Mouse (Mus musculus) left cerebral cortex, postnatal 14 days (tissue): ENCODE data around the gene Thada. TPM values are rescaled to one million over a fixed set of nuclear protein-coding genes. Genes with fewer than 3 reads are reported as not detected.

ENCODE experiments used
- DNase-seq, 2 experiments: peaks; one replicate each; pipeline ENCODE4 v3.0.0; 2021 to 2022; ENCODE audit warnings: low spot score in 2 of 2, mixed read lengths in 1 of 2
- intact Hi-C: fragments of 180-260 bp; cut with DNase I; formaldehyde crosslinking; loops from one replicate; pipeline ENCODE4 v1.15.1; 2025
- long read RNA-seq, 2 experiments: library from polyadenylated mRNA; stranded (forward); transcript quantifications; one replicate each; pipeline ENCODE4 v2.0.0; 2021
- total RNA-seq, 2 experiments: library from RNA; stranded (reverse); gene quantifications; 2 replicates each; pipeline ENCODE4 v1.2.3; 2021

The Thada gene
- 10 to 100 TPM; 11.4 to 14.1 TPM for total RNA-seq
- long read RNA-seq, experiment 1, partial matches to known transcripts, result 1 of 4 reads
- long read RNA-seq, experiment 1, other reads (novel, unspliced or antisense), result 3 of 4 reads
- long read RNA-seq, experiment 2, partial matches to known transcripts, result 1 of 1 reads
- long read RNA-seq, experiment 2, other reads (novel, unspliced or antisense), result 0 of 1 reads

GRCm38 (mm10) chr17:84465753-84466608, at the start of gene Thada:
Thada (minus strand) TSS chr17:84466205.
- intact Hi-C loops, result loop anchor here (5.0 kb wide), 1 partner anchor 176 kb away; no protein-coding TSS in a partner anchor
- DNase-seq, result peak; percentile 98

- intact Hi-C loops, result no loop called here
- DNase-seq, result no peak
Observed at GRCm38 (mm10) chr17:84512516-84513085, 46.6 kb upstream of the Thada start.

- intact Hi-C loops, result no loop called here
- DNase-seq, result peak; percentile 79 to 87
Observed at GRCm38 (mm10) chr17:84511682-84512515, 45.9 kb upstream of the Thada start, which contains the start of gene Plekhh2. Plekhh2 (plus strand) TSS chr17:84511895.

- DNase-seq, result no peak
- intact Hi-C loops, result no loop called here
Observed at GRCm38 (mm10) chr17:84510961-84511639, 45.1 kb upstream of the Thada start.

- intact Hi-C loops, result no loop called here
- peak; percentile 53 to 78 for DNase-seq
Observed at GRCm38 (mm10) chr17:84510355-84510754, 44.4 kb upstream of the Thada start.

- DNase-seq, result no peak
- intact Hi-C loops, result no loop called here
Observed at GRCm38 (mm10) chr17:84509176-84509575, 43.2 kb upstream of the Thada start.

- DNase-seq, result no peak
- intact Hi-C loops, result no loop called here
Observed at GRCm38 (mm10) chr17:84508736-84509135, 42.7 kb upstream of the Thada start.

- intact Hi-C loops, result no loop called here
- DNase-seq, result no peak
Observed at GRCm38 (mm10) chr17:84505922-84506321, 39.9 kb upstream of the Thada start.

GRCm38 (mm10) chr17:84502341-84502740, 36.3 kb upstream of the Thada start:
- DNase-seq, result no peak
- intact Hi-C loops, result no loop called here

GRCm38 (mm10) chr17:84498639-84499038, 32.6 kb upstream of the Thada start:
- intact Hi-C loops, result no loop called here
- DNase-seq, result no peak

GRCm38 (mm10) chr17:84497972-84498604, 32.1 kb upstream of the Thada start:
- intact Hi-C loops, result no loop called here
- DNase-seq, result no peak

- intact Hi-C loops, result no loop called here
- DNase-seq, result no peak
Observed at GRCm38 (mm10) chr17:84497559-84497958, 31.6 kb upstream of the Thada start.

- intact Hi-C loops, result no loop called here
Observed at GRCm38 (mm10) chr17:84497026-84497425, 31.0 kb upstream of the Thada start.

GRCm38 (mm10) chr17:84492255-84492880, 26.4 kb upstream of the Thada start:
- DNase-seq, result peak in 1 of 2 experiments; percentile 26
- intact Hi-C loops, result no loop called here

More at GRCm38 (mm10) chr17:84497026-84497425, 31.0 kb upstream of the Thada start:
- no peak for DNase-seq

- intact Hi-C loops, result no loop called here
- no peak for DNase-seq
Observed at GRCm38 (mm10) chr17:84487415-84487814, 21.4 kb upstream of the Thada start.

- DNase-seq, result no peak
- intact Hi-C loops, result no loop called here
Observed at GRCm38 (mm10) chr17:84483673-84484320, 17.8 kb upstream of the Thada start.

- intact Hi-C loops, result no loop called here
- DNase-seq, result no peak
Observed at GRCm38 (mm10) chr17:84482831-84483230, 16.8 kb upstream of the Thada start.
